Comparison of ENCODE assay signal across 8 mouse cellular contexts in genomic region chr11:73159957-73160810, GRCm38 (mm10). TPM values are rescaled to one million over a fixed set of nuclear protein-coding genes. Genes with fewer than 3 reads are reported as not detected.
A peak's percentile ranks its signal among the peaks of the same experiment; 100 is the strongest.
DNase-seq lines count a peak whose midpoint lies in the region; ATAC-seq and TF ChIP-seq lines count a peak whose summit lies in the region.

P2rx5 (plus strand) TSS chr11:73160421.

- in situ Hi-C loops in ES-E14 (cut with MboI; ENCODE audit: low sequenced_read_pairs in 2 of 2, unreplicated experiment in 2 of 2), result no loop called here

- peak within 1 kb of the TSS; percentile 80 for H3K4me2 ChIP-seq in limb, embryonic 11.5 days (ENCODE audit: low read depth, severe bottlenecking)
- peak within 1 kb of the TSS; percentile 68 for H3K4me2 ChIP-seq in midbrain, embryonic 12.5 days (replicated peaks)

- H3K4me1 ChIP-seq in ES-E14 (ENCODE audit: control insufficient read depth in 2 of 2, insufficient read depth in 2 of 2, low read length in 2 of 2, poor library complexity in 1 of 2), result no peaks in the 10 kb centered on the region
- H3K4me1 ChIP-seq in forebrain, embryonic 10.5 days, result peaks cover 16% of the 10 kb centered on the region
- H3K4me1 ChIP-seq in limb, embryonic 11.5 days (ENCODE audit: control insufficient read depth, insufficient read depth, low read length), result peaks cover 2% of the 10 kb centered on the region; the same call in 1 of the 2 replicates
- peaks cover 9% of the 10 kb centered on the region for H3K4me1 ChIP-seq in midbrain, embryonic 12.5 days

- peaks cover 40% of the 10 kb centered on the region for H3K27me3 ChIP-seq in forebrain, embryonic 10.5 days (ENCODE audit: poor library complexity, severe bottlenecking)
- H3K27me3 ChIP-seq in limb, embryonic 11.5 days (ENCODE audit: control insufficient read depth, insufficient read depth, low read length), result peaks cover 20% of the 10 kb centered on the region
- H3K27me3 ChIP-seq in midbrain, embryonic 12.5 days, result peaks cover 35% of the 10 kb centered on the region

- peak within 1 kb of the TSS; percentile 64 to 69 for H3K4me3 ChIP-seq in ES-E14 (ENCODE audit: insufficient read depth in 1 of 2, low read depth in 1 of 2, low read length in 2 of 2, poor library complexity in 1 of 2, severe bottlenecking in 1 of 2)
- peak within 1 kb of the TSS; percentile 54 for H3K4me3 ChIP-seq in forebrain, embryonic 10.5 days
- peak within 1 kb of the TSS; percentile 32 for H3K4me3 ChIP-seq in limb, embryonic 11.5 days (ENCODE audit: low read depth, low read length)
- peak within 1 kb of the TSS; percentile 42 for H3K4me3 ChIP-seq in midbrain, embryonic 12.5 days

- H3K36me3 ChIP-seq in ES-E14 (ENCODE audit: control insufficient read depth, insufficient read depth, low read length, poor library complexity, severe bottlenecking), result no peaks in the 10 kb centered on the region
- H3K36me3 ChIP-seq in forebrain, embryonic 10.5 days (replicated peaks), result no peaks in the 10 kb centered on the region
- H3K36me3 ChIP-seq in limb, embryonic 11.5 days (ENCODE audit: control insufficient read depth, insufficient read depth, low read length), result no peaks in the 10 kb centered on the region
- H3K36me3 ChIP-seq in midbrain, embryonic 12.5 days, result no peaks in the 10 kb centered on the region

- H3K27ac ChIP-seq in ES-E14 (ENCODE audit: insufficient read depth, low read depth, low read length, poor library complexity, severe bottlenecking), result no peak within 1 kb of the TSS
- 0 out of 2 replicates have a peak within 1 kb of the TSS, but pooled peaks have one; percentile 30 for H3K27ac ChIP-seq in forebrain, embryonic 10.5 days
- no peak within 1 kb of the TSS for H3K27ac ChIP-seq in limb, embryonic 11.5 days (replicated peaks; ENCODE audit: low read depth, low read length)
- no peak within 1 kb of the TSS for H3K27ac ChIP-seq in midbrain, embryonic 12.5 days (replicated peaks)

- peak; percentile 69 to 80 for ATAC-seq in hematopoietic stem cell, adult 5-6 weeks (replicated peaks in 1 of 2; ENCODE audit: insufficient read depth in 1 of 2, low FRiP score in 2 of 2, low TSS enrichment in 1 of 2, low read depth in 1 of 2, poor library complexity in 2 of 2, severe bottlenecking in 2 of 2)
- ATAC-seq in limb, embryonic 11.5 days (ENCODE audit: insufficient number of reproducible peaks, low FRiP score, low TSS enrichment, low read depth), result no peak; the same call in 1 of the 2 replicates
- peak; percentile 66; the same call in 1 of the 2 replicates for ATAC-seq in midbrain, embryonic 12.5 days (ENCODE audit: low FRiP score, low read depth)
- ATAC-seq in erythroid progenitor cell, adult 5-6 weeks (replicated peaks; ENCODE audit: low FRiP score, poor library complexity, severe bottlenecking), result no peak

- 3% methylated on average over 49 of the region's 49 CpGs for WGBS in forebrain, embryonic 10.5 days
- WGBS in limb, embryonic 11.5 days, result 2% methylated on average over 49 of the region's 49 CpGs
- WGBS in midbrain, embryonic 12.5 days, result 3% methylated on average over 49 of the region's 49 CpGs

- peak within 1 kb of the TSS; percentile 64 for H3K9ac ChIP-seq in ES-E14 (ENCODE audit: insufficient read depth, low read depth, low read length, poor library complexity, severe bottlenecking)
- H3K9ac ChIP-seq in limb, embryonic 11.5 days (ENCODE audit: low read length), result peak within 1 kb of the TSS; percentile 40
- H3K9ac ChIP-seq in midbrain, embryonic 12.5 days (replicated peaks), result peak within 1 kb of the TSS; percentile 55

- DNase-seq in adrenal gland, adult 18-20 months (ENCODE audit: low spot score in 2 of 2), result peak; percentile 21 to 52
- no peak for DNase-seq in adrenal gland, adult 8-10 months
- DNase-seq in ES-E14 (ENCODE audit: low read depth, low spot score), result no peak
- peak; percentile 32 for DNase-seq in forebrain, embryonic 10.5 days (ENCODE audit: extremely low spot score, low spot score)
- DNase-seq in limb, embryonic 11.5 days (ENCODE audit: low spot score), result peak; percentile 65

- H3K9me3 ChIP-seq in ES-E14 (ENCODE audit: control insufficient read depth, insufficient read depth, low read depth, low read length), result no peaks in the 10 kb centered on the region
- no peaks in the 10 kb centered on the region for H3K9me3 ChIP-seq in forebrain, embryonic 10.5 days
- H3K9me3 ChIP-seq in limb, embryonic 11.5 days (ENCODE audit: control insufficient read depth, low read length), result no peaks in the 10 kb centered on the region
- no peaks in the 10 kb centered on the region for H3K9me3 ChIP-seq in midbrain, embryonic 12.5 days

TF ChIP-seq in ES-E14, 5 proteins besides CTCF, POLR2A, EP300 and RAD21:
- TF ChIP-seq ZC3H11A (IDR thresholded peaks at IDR 0.05; ENCODE audit: borderline replicate concordance, low read depth, low read length) (no peak), HCFC1 (IDR thresholded peaks at IDR 0.05; ENCODE audit: borderline replicate concordance, insufficient read depth, low read length) (peak; percentile 46; the same call in 1 of the 2 replicates)

RNA-seq across cellular contexts. Expression of gene P2rx5, which starts in this region (rescaled TPM):
- total RNA-seq in adrenal gland, adult 18-20 months (2021), result 10 to 100 TPM in 1 of 2 experiments, 1 to 10 TPM in 1; 4.6 to 19.3 TPM
- total RNA-seq in adrenal gland, adult 8-10 months (2022), result 1 to 10 TPM; 2.2 to 5.2 (median 2.6) TPM
- total RNA-seq in ES-E14 (2012; rRNA removed), result 1.7 and 1.9 TPM in 2 replicates
- polyA plus RNA-seq in forebrain, embryonic 10.5 days (2016; fragmentation: Nextera tagmentation; extraction: Ambion mirVana), result 0.10 and 0.24 TPM in 2 replicates
- not detected in 2 replicates for total RNA-seq in hematopoietic stem cell, adult 5-6 weeks (2017)
- polyA plus RNA-seq in limb, embryonic 11.5 days (2014; fragmentation: Nextera tagmentation; extraction: Ambion mirVana), result 0.08 TPM in 1 of 2 replicates, not detected in the other
- polyA plus RNA-seq in midbrain, embryonic 12.5 days (2016; fragmentation: Nextera tagmentation; extraction: Ambion mirVana), result 0.09 and 0.12 TPM in 2 replicates
- not detected in 2 replicates for total RNA-seq in erythroid progenitor cell, adult 5-6 weeks (2015; ENCODE audit: low replicate concordance)
- not detected in 2 replicates for total RNA-seq in erythroid progenitor cell, adult 5-6 weeks (2017; ENCODE audit: low replicate concordance)

Comparison
In these comparisons a context has a peak if more than half of its experiments do, and no peak if none do; other contexts are left out.
1. DNase-seq: peak in adrenal gland, adult 18-20 months (2 of 2); none in adrenal gland, adult 8-10 months (single experiment) and ES-E14 (single experiment).
2. Peak in DNase-seq, H3K4me3 ChIP-seq and H3K27ac ChIP-seq in forebrain, embryonic 10.5 days; RNA of the gene not detected or under 1 TPM.
3. Peak in ATAC-seq in hematopoietic stem cell, adult 5-6 weeks; RNA of the gene not detected or under 1 TPM.
4. Peak in DNase-seq, H3K4me3 ChIP-seq, H3K9ac ChIP-seq and H3K4me2 ChIP-seq in limb, embryonic 11.5 days; RNA of the gene not detected or under 1 TPM.
5. Peak in ATAC-seq, H3K4me3 ChIP-seq, H3K9ac ChIP-seq and H3K4me2 ChIP-seq in midbrain, embryonic 12.5 days; RNA of the gene not detected or under 1 TPM.
6. Peak in every context shown above with its lines, with median percentiles within 50 percentile points of each other: H3K4me3 ChIP-seq and H3K9ac ChIP-seq.